Mouse (Mus musculus): ENCODE results near the gene Cdc14b. TPM values are rescaled to one million over a fixed set of nuclear protein-coding genes. Genes with fewer than 3 reads are reported as not detected.
A peak's percentile ranks its signal among the peaks of the same experiment; 100 is the strongest.

Gene Cdc14b
- polyA plus RNA-seq, 1 experiment = 2.8 TPM

DNA sequence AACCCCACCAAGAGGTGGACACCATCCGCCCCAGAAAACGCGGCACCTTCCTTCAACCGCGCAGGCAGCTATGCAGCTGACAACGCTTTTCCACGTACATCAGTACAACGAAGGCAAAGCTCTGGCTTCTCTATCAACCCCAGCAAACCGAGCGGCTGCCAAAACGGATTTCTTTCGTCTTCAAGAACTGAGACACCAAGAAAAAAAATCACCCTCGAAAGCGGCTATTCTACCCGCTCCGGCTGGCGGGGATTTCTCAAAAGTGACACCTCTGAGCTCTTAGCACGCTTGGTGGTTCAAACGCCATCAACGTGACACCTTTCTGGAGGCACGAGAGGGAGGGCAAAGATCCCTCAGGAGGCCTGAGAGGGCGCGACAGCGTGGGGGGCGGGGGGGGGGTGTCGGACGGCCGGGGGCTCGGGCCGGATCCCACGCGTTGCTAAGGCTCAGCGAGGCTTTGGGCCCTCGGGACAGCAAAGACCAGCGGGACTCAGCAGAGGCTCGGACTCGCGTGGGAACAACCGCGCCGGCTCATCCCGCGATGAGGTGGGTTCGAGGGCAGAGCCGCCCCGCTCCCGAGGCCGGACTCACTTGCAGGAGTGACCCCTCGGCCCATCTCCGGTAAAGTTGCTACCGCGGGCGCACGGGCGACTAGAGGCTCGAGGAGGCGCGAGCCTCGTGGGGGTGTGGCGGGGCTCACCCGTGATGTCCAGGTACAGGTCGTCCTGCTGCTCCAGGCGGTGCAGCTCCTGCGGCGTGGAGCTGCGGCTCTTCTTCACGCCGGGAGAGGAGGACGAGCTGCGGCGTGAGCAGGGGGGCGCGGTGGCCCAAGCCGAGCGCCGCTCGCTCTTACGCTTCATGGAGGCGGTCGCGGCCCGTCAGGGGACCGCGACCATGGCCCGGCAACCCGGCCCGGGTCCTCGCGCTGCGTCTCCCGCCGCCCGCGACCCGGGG is 922 bp downstream of the Cdc14b start:
- Histone ChIP-seq H3K36me3 (ENCODE audit: control insufficient read depth, insufficient read depth, low read length) (no peaks in the 10 kb centered on the region), H3K4me3 (ENCODE audit: low read depth, low read length) (peak overlapping the region; percentile 79), H3K4me1 (ENCODE audit: control insufficient read depth, insufficient read depth, insufficient read length, low read length) (no peaks in the 10 kb centered on the region), H3K27ac (ENCODE audit: insufficient read depth, low read depth, low read length) (no peak overlapping the region), H3K27me3 (ENCODE audit: control insufficient read depth, insufficient read depth, low read length) (peaks cover 21% of the 10 kb centered on the region)
- TF ChIP-seq CTCF (IDR thresholded peaks at IDR 0.05; ENCODE audit: extremely low read depth, insufficient read length, insufficient replicate concordance, low read depth, low read length) (no peak), POLR2A (IDR thresholded peaks at IDR 0.05; ENCODE audit: low read depth, low read length) (no peak)
- WGBS = 2% methylated on average over 95 of the region's 95 CpGs

DNA sequence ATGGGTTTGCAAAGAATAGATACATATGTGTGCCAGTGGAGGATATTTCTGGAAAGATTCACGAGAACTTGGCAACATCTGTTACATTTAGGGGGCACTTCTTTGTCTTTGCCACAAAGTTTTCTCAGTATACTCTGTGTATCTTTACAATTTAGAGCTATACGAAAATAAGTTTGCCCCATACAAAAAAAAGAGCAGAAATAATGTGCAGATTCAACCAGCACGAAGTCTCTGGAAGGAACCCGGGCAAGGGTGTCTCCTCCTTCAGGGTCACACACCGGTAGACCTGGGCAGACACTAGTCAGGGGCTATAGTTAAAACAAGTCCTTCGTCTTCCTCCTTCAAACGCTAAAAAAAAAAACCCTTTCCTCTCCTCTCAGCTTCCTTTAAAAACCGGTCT is 1.7 kb downstream of the Cdc14b start:
- Histone ChIP-seq H3K36me3 (ENCODE audit: control insufficient read depth, insufficient read depth, low read length) (no peaks in the 10 kb centered on the region; the same call in 1 of the 2 replicates), H3K4me3 (ENCODE audit: low read depth, low read length) (no peak overlapping the region), H3K27ac (ENCODE audit: insufficient read depth, low read depth, low read length) (no peak overlapping the region), H3K4me1 (ENCODE audit: control insufficient read depth, insufficient read depth, insufficient read length, low read length) (no peaks in the 10 kb centered on the region), H3K27me3 (ENCODE audit: control insufficient read depth, insufficient read depth, low read length) (peaks cover 21% of the 10 kb centered on the region)
- 55% methylated on average over 8 of the region's 8 CpGs for WGBS
- TF ChIP-seq POLR2A (IDR thresholded peaks at IDR 0.05; ENCODE audit: low read depth, low read length) = no peak
- no peak for TF ChIP-seq CTCF (IDR thresholded peaks at IDR 0.05; ENCODE audit: extremely low read depth, insufficient read length, insufficient replicate concordance, low read depth, low read length)

DNA sequence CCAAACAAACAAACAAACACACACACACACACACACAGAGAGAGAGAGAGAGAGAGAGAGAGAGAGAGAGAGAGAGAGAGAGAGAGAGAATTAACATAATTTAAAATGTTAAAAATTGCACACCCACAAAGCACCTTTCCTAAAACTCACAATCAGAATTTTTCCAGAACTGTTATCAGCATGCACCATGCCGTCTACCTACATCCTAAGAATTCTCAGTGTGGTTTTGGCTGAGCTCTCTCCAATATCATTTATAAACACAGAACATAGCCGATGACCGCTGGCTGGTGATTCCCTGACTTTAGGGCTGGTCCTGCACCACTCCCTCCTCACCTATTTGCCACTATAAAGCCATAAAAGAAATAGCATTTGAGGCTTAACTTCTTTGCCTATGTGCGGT is 6.7 kb downstream of the Cdc14b start:
- Histone ChIP-seq H3K27ac (ENCODE audit: insufficient read depth, low read depth, low read length) (no peak overlapping the region), H3K4me1 (ENCODE audit: control insufficient read depth, insufficient read depth, insufficient read length, low read length) (no peaks in the 10 kb centered on the region), H3K36me3 (ENCODE audit: control insufficient read depth, insufficient read depth, low read length) (peaks cover 1% of the 10 kb centered on the region; the same call in 1 of the 2 replicates), H3K27me3 (ENCODE audit: control insufficient read depth, insufficient read depth, low read length) (no peaks in the 10 kb centered on the region; the same call in 1 of the 2 replicates), H3K4me3 (ENCODE audit: low read depth, low read length) (no peak overlapping the region)
- TF ChIP-seq POLR2A (IDR thresholded peaks at IDR 0.05; ENCODE audit: low read depth, low read length) (no peak), CTCF (IDR thresholded peaks at IDR 0.05; ENCODE audit: extremely low read depth, insufficient read length, insufficient replicate concordance, low read depth, low read length) (no peak)
- WGBS = 50% methylated on average over 4 of the region's 4 CpGs

DNA sequence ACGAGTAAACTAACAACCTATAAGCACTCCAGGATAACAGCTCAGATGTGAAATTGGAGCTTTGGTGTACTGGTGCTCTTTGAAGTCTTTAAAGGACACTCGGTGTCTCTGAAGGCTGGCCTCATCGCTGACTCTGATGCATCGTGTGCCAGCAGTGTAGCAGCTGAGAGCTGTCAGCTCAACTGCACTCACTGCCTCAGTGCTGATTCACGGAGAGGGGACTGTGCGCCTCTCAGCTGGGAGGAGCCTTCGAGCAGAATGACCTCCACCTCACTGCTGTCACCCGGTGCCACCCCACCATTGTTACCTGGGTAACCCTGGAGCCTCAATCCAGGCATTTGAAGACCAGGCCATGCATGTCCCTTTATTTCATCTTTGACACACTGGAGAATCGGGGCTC is 7.9 kb downstream of the Cdc14b start:
- Histone ChIP-seq H3K27ac (ENCODE audit: insufficient read depth, low read depth, low read length) (no peak overlapping the region), H3K27me3 (ENCODE audit: control insufficient read depth, insufficient read depth, low read length) (no peaks in the 10 kb centered on the region), H3K4me3 (ENCODE audit: low read depth, low read length) (no peak overlapping the region), H3K36me3 (ENCODE audit: control insufficient read depth, insufficient read depth, low read length) (peaks cover 1% of the 10 kb centered on the region; the same call in 1 of the 2 replicates), H3K4me1 (ENCODE audit: control insufficient read depth, insufficient read depth, insufficient read length, low read length) (no peaks in the 10 kb centered on the region)
- WGBS = 71% methylated on average over 9 of the region's 9 CpGs
- TF ChIP-seq POLR2A (IDR thresholded peaks at IDR 0.05; ENCODE audit: low read depth, low read length) (no peak), CTCF (IDR thresholded peaks at IDR 0.05; ENCODE audit: extremely low read depth, insufficient read length, insufficient replicate concordance, low read depth, low read length) (no peak)

- no peak overlapping the region for H3K4me3 ChIP-seq (ENCODE audit: low read depth, low read length)
- no peaks in the 10 kb centered on the region for H3K4me1 ChIP-seq (ENCODE audit: control insufficient read depth, insufficient read depth, insufficient read length, low read length)
- peaks cover 1% of the 10 kb centered on the region; the same call in 1 of the 2 replicates for H3K36me3 ChIP-seq (ENCODE audit: control insufficient read depth, insufficient read depth, low read length)
- TF ChIP-seq POLR2A (IDR thresholded peaks at IDR 0.05; ENCODE audit: low read depth, low read length) (no peak), CTCF (IDR thresholded peaks at IDR 0.05; ENCODE audit: extremely low read depth, insufficient read length, insufficient replicate concordance, low read depth, low read length) (no peak)
- H3K27ac ChIP-seq (ENCODE audit: insufficient read depth, low read depth, low read length) = no peak overlapping the region
- H3K27me3 ChIP-seq (ENCODE audit: control insufficient read depth, insufficient read depth, low read length) = no peaks in the 10 kb centered on the region
- WGBS = 91% methylated on average over 6 of the region's 6 CpGs
These were observed 10.5 kb downstream of the Cdc14b start for GRCm38 (mm10) chr13:64264586-64264985.

GRCm38 (mm10) chr13:64259903-64260302 is 15.2 kb downstream of the Cdc14b start:
- Histone ChIP-seq H3K36me3 (ENCODE audit: control insufficient read depth, insufficient read depth, low read length) (no peaks in the 10 kb centered on the region; the same call in 1 of the 2 replicates), H3K27ac (ENCODE audit: insufficient read depth, low read depth, low read length) (no peak overlapping the region), H3K27me3 (ENCODE audit: control insufficient read depth, insufficient read depth, low read length) (no peaks in the 10 kb centered on the region), H3K4me3 (ENCODE audit: low read depth, low read length) (no peak overlapping the region), H3K4me1 (ENCODE audit: control insufficient read depth, insufficient read depth, insufficient read length, low read length) (peaks cover 6% of the 10 kb centered on the region; the same call in 1 of the 2 replicates)
- no peak for TF ChIP-seq CTCF (IDR thresholded peaks at IDR 0.05; ENCODE audit: extremely low read depth, insufficient read length, insufficient replicate concordance, low read depth, low read length)
- no peak for TF ChIP-seq POLR2A (IDR thresholded peaks at IDR 0.05; ENCODE audit: low read depth, low read length)
- WGBS = 93% methylated on average over 7 of the region's 7 CpGs

- 93% methylated on average over 4 of the region's 4 CpGs for WGBS
- no peaks in the 10 kb centered on the region; the same call in 1 of the 2 replicates for H3K36me3 ChIP-seq (ENCODE audit: control insufficient read depth, insufficient read depth, low read length)
- H3K4me1 ChIP-seq (ENCODE audit: control insufficient read depth, insufficient read depth, insufficient read length, low read length) = peaks cover 6% of the 10 kb centered on the region; the same call in 1 of the 2 replicates
- H3K27me3 ChIP-seq (ENCODE audit: control insufficient read depth, insufficient read depth, low read length) = no peaks in the 10 kb centered on the region
- no peak for TF ChIP-seq CTCF (IDR thresholded peaks at IDR 0.05; ENCODE audit: extremely low read depth, insufficient read length, insufficient replicate concordance, low read depth, low read length)
- no peak for TF ChIP-seq POLR2A (IDR thresholded peaks at IDR 0.05; ENCODE audit: low read depth, low read length)
- H3K4me3 ChIP-seq (ENCODE audit: low read depth, low read length) = no peak overlapping the region
- H3K27ac ChIP-seq (ENCODE audit: insufficient read depth, low read depth, low read length) = no peak overlapping the region
These were observed 16.6 kb downstream of the Cdc14b start for GRCm38 (mm10) chr13:64258516-64258821.
